Mouse (Mus musculus) layer of hippocampus, adult 18-20 months (tissue): ENCODE results near the gene Zfp541. TPM values are rescaled to one million over a fixed set of nuclear protein-coding genes. Genes with fewer than 3 reads are reported as not detected.
A peak's percentile ranks its signal among the peaks of the same experiment; 100 is the strongest.

ENCODE experiments used
- DNase-seq, 2 experiments: peaks; one replicate each; pipeline ENCODE4 v3.0.0; 2022; ENCODE audit warnings: low spot score in 2 of 2
- long read RNA-seq: library from polyadenylated mRNA; stranded (forward); transcript quantifications from one replicate; pipeline ENCODE4 v2.0.0, GENCODE M21; 2021
- total RNA-seq, 2 experiments: library from RNA; stranded (reverse); gene quantifications; 2 replicates each; pipeline ENCODE4 v1.2.3; 2021

The Zfp541 gene
- under 1 TPM; 0.41 to 0.89 TPM for total RNA-seq
- long read RNA-seq, partial matches to known transcripts, result 0 of 1 reads
- long read RNA-seq, other reads (novel, unspliced or antisense), result 1 of 1 reads

- no peak for DNase-seq
Measured at GRCm38 (mm10) chr7:16061219-16062098, at the start of gene Zfp541. Gene Zfp541 (plus strand): TSS chr7:16061814.

DNA sequence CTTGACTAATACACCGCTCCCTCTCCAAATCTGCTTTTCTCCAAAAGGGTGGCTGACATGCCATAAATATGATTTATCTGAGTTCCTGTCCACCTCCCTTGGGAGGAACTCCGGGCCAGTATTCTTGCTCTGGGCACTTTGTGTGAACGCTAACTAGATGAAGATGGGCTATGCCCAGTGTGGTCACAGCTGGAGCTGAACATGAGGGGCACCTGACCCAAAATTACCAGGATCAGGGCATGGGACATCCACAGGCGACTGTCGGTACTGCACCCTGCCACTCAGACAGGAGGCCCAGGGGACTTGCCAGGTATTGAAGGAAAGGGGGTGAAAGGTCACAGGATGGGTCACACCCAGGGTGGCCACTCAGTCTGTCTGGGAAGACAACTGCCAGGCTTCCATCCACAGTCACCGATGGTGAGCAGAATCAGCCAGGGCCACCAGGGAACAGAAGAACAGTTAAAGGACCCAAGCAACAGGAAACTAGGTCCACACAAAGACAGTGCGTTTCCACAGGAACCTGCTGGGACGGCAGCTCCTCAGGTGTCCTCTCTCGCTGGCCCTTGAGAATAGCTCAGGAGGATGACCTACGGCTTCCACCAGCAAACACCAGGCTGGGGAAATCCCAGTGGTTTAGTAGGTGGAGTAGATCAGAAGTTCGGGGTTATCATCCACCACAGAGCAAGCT, 48.9 kb upstream of the Zfp541 start:
- no peak for DNase-seq

DNA sequence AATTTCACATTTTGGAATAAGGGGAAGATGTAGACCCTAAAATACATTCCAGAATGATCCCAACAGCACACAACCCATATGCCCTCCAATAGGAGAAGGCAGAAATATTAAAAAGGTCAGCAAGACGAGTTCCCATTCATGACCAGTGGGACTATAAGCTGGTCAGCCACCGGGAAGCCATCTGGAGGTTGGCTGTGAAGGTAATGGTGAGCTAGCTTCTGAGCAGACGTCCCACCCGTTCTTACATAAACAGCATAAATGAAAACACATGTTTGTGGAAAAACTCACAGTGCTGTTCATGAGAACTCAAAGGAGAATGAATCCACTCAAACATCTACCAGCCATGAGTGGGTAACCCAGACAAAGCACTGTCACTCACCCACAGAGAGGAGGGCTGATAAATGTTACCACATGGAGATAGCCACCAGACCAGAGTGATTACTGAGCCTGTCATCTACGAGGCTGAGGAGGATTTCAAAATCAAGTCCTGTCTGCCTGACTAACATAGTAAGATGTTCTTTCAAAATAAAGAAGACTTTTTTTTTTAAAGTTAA, 47.8 kb upstream of the Zfp541 start:
- DNase-seq, result no peak

GRCm38 (mm10) chr7:16014521-16015175, 47.0 kb upstream of the Zfp541 start:
- no peak for DNase-seq

DNA sequence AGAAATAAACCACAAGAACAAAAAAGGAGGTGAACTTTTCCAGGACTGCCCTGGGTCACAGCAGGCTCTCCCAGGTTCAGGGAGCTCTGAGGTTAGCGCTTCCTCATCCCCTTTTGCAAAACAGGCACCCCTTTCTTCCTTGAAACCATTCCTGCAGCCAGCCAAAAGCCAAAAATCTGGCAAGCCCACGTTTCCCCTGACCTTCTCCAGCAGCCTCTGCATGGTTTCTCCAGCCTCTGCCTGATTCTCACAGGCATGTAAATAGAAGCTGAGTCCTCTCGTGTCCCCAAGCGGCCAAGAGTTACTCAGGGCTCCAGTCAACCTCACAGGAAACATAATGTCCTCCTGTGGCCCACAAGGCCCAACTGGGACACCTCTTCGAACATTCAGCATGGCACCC, 46.2 kb upstream of the Zfp541 start:
- DNase-seq, result no peak

- DNase-seq, result no peak
Measured at GRCm38 (mm10) chr7:16018016-16018810, 43.4 kb upstream of the Zfp541 start.

- no peak for DNase-seq
Measured at GRCm38 (mm10) chr7:16019256-16020094, 42.1 kb upstream of the Zfp541 start.

GRCm38 (mm10) chr7:16024603-16025222, 36.9 kb upstream of the Zfp541 start:
- no peak for DNase-seq

GRCm38 (mm10) chr7:16028102-16028927, 33.3 kb upstream of the Zfp541 start:
- peak in 1 of 2 experiments; percentile 46 for DNase-seq

DNA sequence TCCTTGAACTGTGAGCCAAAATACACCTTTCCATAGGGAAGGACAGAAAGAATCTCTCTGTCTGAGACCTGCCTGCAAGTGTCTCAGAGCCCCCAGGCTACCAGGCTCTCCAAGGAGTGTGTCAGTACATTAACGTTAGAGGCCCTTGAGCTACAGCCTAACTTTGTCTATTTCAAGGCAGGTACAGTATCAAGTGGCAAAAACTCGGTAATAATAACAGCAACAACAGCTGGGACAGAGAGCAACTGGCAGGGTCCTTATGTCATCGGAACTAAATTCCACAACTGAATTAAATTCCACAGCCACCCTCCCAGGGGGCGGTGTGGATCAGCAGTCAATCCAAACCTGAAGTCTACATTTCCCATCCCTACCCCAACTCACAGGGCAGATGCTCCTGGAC, 30.5 kb upstream of the Zfp541 start:
- no peak for DNase-seq

DNA sequence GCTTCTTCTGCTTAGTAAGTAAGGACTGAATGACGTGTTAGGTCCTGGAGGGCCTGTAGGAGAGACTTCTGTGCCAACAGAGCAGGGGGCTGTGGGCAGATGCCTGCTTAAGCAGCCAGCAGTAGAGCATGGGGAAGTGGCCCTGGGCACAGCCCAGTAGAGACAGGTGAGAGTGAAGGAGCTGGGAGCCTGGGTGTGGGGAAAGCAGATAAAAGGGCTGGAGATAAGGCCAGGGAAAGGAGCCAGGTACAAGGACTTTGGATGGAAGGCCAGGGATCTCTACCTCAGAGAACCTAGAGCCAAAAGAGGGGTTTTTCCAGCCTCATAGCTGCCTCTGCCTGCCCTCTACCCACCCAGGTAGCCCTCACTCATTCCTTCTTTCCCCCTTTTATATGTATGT, 28.6 kb upstream of the Zfp541 start:
- no peak for DNase-seq

GRCm38 (mm10) chr7:16033580-16034461, 27.8 kb upstream of the Zfp541 start:
- no peak for DNase-seq

GRCm38 (mm10) chr7:16036972-16037371, 24.6 kb upstream of the Zfp541 start:
- no peak for DNase-seq

GRCm38 (mm10) chr7:16039363-16039762, 22.3 kb upstream of the Zfp541 start:
- no peak for DNase-seq

DNA sequence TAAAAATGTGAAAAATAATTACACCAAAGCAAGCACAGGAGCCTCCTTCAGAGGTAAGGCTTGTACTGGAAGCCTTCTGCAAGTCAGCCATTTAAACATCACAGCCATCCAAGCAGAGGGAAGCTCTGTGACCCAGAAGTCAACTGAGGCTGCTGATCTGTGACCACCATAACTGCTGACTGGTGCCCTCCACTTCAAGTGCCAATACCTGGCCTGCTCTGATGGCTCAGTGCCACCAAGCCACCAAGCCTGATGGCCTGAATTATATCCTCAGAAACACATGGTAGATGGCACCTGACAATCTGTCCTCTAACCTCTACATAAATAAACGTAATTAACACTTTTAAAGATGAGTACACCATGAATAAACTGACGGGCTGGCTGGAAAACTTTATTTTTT, 20.4 kb upstream of the Zfp541 start:
- no peak for DNase-seq

DNA sequence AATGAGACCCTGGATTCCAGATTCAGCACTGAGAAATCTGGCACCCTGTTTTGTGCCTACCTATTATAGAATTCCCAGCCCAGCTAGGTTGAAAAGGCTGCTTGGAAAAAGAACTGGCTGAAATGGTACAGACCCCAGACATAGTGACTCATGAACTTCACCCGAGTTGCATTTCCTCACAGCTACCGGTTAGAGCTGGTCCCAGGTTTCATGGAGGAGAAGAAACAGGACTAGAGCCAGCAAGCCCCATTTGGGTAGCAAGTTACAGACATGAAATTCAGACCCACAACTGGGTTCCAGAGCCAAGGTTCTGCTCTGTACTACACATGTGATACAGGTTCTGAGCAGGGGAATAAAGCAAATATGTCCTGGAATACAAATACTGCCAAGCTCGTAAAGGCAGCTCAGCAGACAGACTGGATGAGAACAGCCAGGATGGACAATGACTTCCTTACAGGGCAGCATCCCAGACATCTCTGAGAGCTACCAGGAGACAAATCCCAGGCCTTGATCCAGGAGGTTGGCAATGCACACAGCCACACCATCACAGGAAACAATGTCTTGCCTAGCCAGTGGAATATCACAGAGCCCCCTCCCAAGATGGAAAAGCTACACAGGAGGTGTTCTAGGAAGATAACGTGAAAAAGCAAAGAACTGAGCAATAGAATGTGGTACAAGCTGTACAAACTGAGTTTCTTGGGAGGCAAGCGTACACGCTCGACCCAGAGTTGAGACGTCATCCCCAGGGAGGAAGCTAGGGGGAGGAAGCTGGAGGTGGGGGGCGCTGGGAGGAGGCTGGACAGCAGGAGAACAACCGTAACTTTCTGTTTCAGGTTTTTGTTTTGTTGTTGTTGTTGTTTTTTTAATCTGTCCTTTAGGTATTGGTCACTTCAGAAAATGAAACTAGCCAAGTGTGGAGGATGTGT, 18.5 kb upstream of the Zfp541 start:
- no peak for DNase-seq
